Comparison of ENCODE assay signal across 28 mouse cellular contexts in genomic region chr8:93975358-93975757, GRCm38 (mm10). TPM values are rescaled to one million over a fixed set of nuclear protein-coding genes. Genes with fewer than 3 reads are reported as not detected.
DNase-seq lines count a peak whose midpoint lies in the region; ATAC-seq lines count a peak whose summit lies in the region.
"Had no signal": no experiment of that assay in that cellular context is flagged by ENCODE, and none has a peak within 500 bp of the region (broad histone marks: within the 10 kb centered on the region; RNA-seq: fewer than 3 reads in every experiment).

No protein-coding gene starts in this region.

- no peak overlapping the region for H3K4me3 ChIP-seq in intestine, embryonic 15.5 days (replicated peaks)
- H3K4me3 ChIP-seq in intestine, embryonic 16.5 days (ENCODE audit: low read length), result no peak overlapping the region
- no peak overlapping the region for H3K4me3 ChIP-seq in liver, embryonic 16.5 days (ENCODE audit: low read depth, low read length)
- H3K4me3 ChIP-seq: embryonic facial prominence, embryonic 10.5 days; embryonic facial prominence, embryonic 15.5 days; forebrain, embryonic 12.5 days; hindbrain, embryonic 13.5 days; kidney, embryonic 15.5 days; limb, embryonic 10.5 days; limb, embryonic 15.5 days; myocyte; neural tube, embryonic 12.5 days had no signal

- no peak overlapping the region for H3K9ac ChIP-seq in intestine, embryonic 15.5 days
- no peak overlapping the region for H3K9ac ChIP-seq in intestine, embryonic 16.5 days (ENCODE audit: low read depth, low read length)
- no peak overlapping the region for H3K9ac ChIP-seq in liver, embryonic 16.5 days (ENCODE audit: low read depth, low read length)
- H3K9ac ChIP-seq: embryonic facial prominence, embryonic 15.5 days; forebrain, embryonic 12.5 days; forebrain, postnatal 0 days; hindbrain, embryonic 13.5 days; kidney, embryonic 15.5 days; limb, embryonic 15.5 days; neural tube, embryonic 12.5 days had no signal

- 82% methylated on average over 2 of the region's 2 CpGs for WGBS in intestine, embryonic 15.5 days
- WGBS in intestine, embryonic 16.5 days, result 80% methylated on average over 2 of the region's 2 CpGs
- 77% methylated on average over 2 of the region's 2 CpGs for WGBS in liver, embryonic 16.5 days (ENCODE audit: insufficient replicate concordance)

- H3K36me3 ChIP-seq in intestine, embryonic 15.5 days, result peaks cover 53% of the 10 kb centered on the region
- peaks cover 32% of the 10 kb centered on the region for H3K36me3 ChIP-seq in intestine, embryonic 16.5 days (ENCODE audit: control insufficient read depth, insufficient read depth, low read length)
- peaks cover 75% of the 10 kb centered on the region for H3K36me3 ChIP-seq in liver, embryonic 16.5 days (ENCODE audit: control insufficient read depth, insufficient read depth)

- no peaks in the 10 kb centered on the region for H3K4me1 ChIP-seq in intestine, embryonic 15.5 days (replicated peaks)
- H3K4me1 ChIP-seq in intestine, embryonic 16.5 days (ENCODE audit: control insufficient read depth, insufficient read depth, low read length), result peaks cover 10% of the 10 kb centered on the region; the same call in 1 of the 2 replicates
- no peaks in the 10 kb centered on the region; the same call in 1 of the 2 replicates for H3K4me1 ChIP-seq in liver, embryonic 16.5 days (ENCODE audit: control insufficient read depth, low read depth, low read length)
- H3K4me1 ChIP-seq: embryonic facial prominence, embryonic 10.5 days; embryonic facial prominence, embryonic 15.5 days; forebrain, embryonic 12.5 days; hindbrain, embryonic 13.5 days; kidney, embryonic 15.5 days; limb, embryonic 10.5 days; limb, embryonic 15.5 days; neural tube, embryonic 12.5 days had no signal

- peak; percentile 23 to 43 for DNase-seq in kidney, adult 8-10 months
- no peak for DNase-seq in kidney, postnatal 4 days
- DNase-seq in adrenal gland, adult 18-20 months (ENCODE audit: low spot score in 2 of 2), result no peak
- DNase-seq in B cell, adult 2 months, result no peak
- DNase-seq: cerebellum, adult 8-10 months; cerebellum, postnatal 25 days; forebrain, postnatal 0 days; heart, postnatal 4 days; layer of hippocampus, postnatal 36 days; right cerebral cortex, adult 18-20 months; thymus, adult 18-20 months; thymus, postnatal 36 days had no signal

- H3K27me3 ChIP-seq in intestine, embryonic 15.5 days (replicated peaks), result no peaks in the 10 kb centered on the region
- no peaks in the 10 kb centered on the region for H3K27me3 ChIP-seq in intestine, embryonic 16.5 days (replicated peaks; ENCODE audit: control insufficient read depth, insufficient read depth, low read length)
- no peaks in the 10 kb centered on the region for H3K27me3 ChIP-seq in liver, embryonic 16.5 days (ENCODE audit: control insufficient read depth, insufficient read depth, low read depth, low read length)
- H3K27me3 ChIP-seq: embryonic facial prominence, embryonic 15.5 days; forebrain, embryonic 12.5 days; hindbrain, embryonic 13.5 days; kidney, embryonic 15.5 days; limb, embryonic 15.5 days; neural tube, embryonic 12.5 days had no signal

- H3K9me3 ChIP-seq in intestine, embryonic 15.5 days, result no peaks in the 10 kb centered on the region
- no peaks in the 10 kb centered on the region for H3K9me3 ChIP-seq in intestine, embryonic 16.5 days (ENCODE audit: control insufficient read depth, low read length)
- no peaks in the 10 kb centered on the region for H3K9me3 ChIP-seq in liver, embryonic 16.5 days (replicated peaks; ENCODE audit: control insufficient read depth, low read length)
- H3K9me3 ChIP-seq: embryonic facial prominence, embryonic 10.5 days; embryonic facial prominence, embryonic 15.5 days; forebrain, embryonic 12.5 days; G1E; hindbrain, embryonic 13.5 days; kidney, embryonic 15.5 days; limb, embryonic 10.5 days; limb, embryonic 15.5 days; neural tube, embryonic 12.5 days had no signal

- no peak overlapping the region for H3K4me2 ChIP-seq in intestine, embryonic 15.5 days (replicated peaks)
- H3K4me2 ChIP-seq in intestine, embryonic 16.5 days (ENCODE audit: low read depth, low read length), result no peak overlapping the region
- H3K4me2 ChIP-seq in liver, embryonic 16.5 days (ENCODE audit: low read depth, low read length), result no peak overlapping the region
- H3K4me2 ChIP-seq: embryonic facial prominence, embryonic 15.5 days; forebrain, embryonic 12.5 days; heart, embryonic 11.5 days; hindbrain, embryonic 13.5 days; kidney, embryonic 15.5 days; limb, embryonic 15.5 days; midbrain, embryonic 11.5 days; neural tube, embryonic 12.5 days had no signal

- H3K27ac ChIP-seq in intestine, embryonic 15.5 days, result no peak overlapping the region; the same call in 1 of the 2 replicates
- H3K27ac ChIP-seq in intestine, embryonic 16.5 days (ENCODE audit: low read length), result peak overlapping the region; percentile 78
- H3K27ac ChIP-seq in liver, embryonic 16.5 days (ENCODE audit: low read length), result peak overlapping the region; percentile 44
- H3K27ac ChIP-seq: embryonic facial prominence, embryonic 10.5 days; embryonic facial prominence, embryonic 15.5 days; forebrain, embryonic 12.5 days; hindbrain, embryonic 13.5 days; kidney, embryonic 15.5 days; limb, embryonic 10.5 days; limb, embryonic 15.5 days; neural tube, embryonic 12.5 days had no signal

- peak; percentile 38; the same call in 1 of the 2 replicates for ATAC-seq in intestine, embryonic 15.5 days
- ATAC-seq in intestine, embryonic 16.5 days, result peak; percentile 38
- ATAC-seq in liver, embryonic 16.5 days (ENCODE audit: low read depth), result no peak
- ATAC-seq: forebrain, postnatal 0 days; midbrain, embryonic 16.5 days had no signal

RNA-seq across cellular contexts. Expression of gene Amfr, which starts 37.3 kb away (rescaled TPM):
- polyA plus RNA-seq in intestine, embryonic 15.5 days (2015; fragmentation: Nextera tagmentation; extraction: Ambion mirVana), result 47.5 and 51.7 TPM in 2 replicates
- 27.8 and 36.4 TPM in 2 replicates for polyA plus RNA-seq in intestine, embryonic 16.5 days (2015; fragmentation: Nextera tagmentation; extraction: Ambion mirVana)
- polyA plus RNA-seq in liver, embryonic 16.5 days (2015; fragmentation: Nextera tagmentation; extraction: Ambion mirVana), result 31.5 and 38.6 TPM in 2 replicates
- total RNA-seq in adrenal gland, adult 18-20 months (2021), result 100 to 1,000 TPM; 174 to 283 TPM

Comparison
In these comparisons a context has a peak if more than half of its experiments do, and no peak if none do; other contexts are left out.
1. DNase-seq: peak in kidney, adult 8-10 months (2 of 2); none in kidney, postnatal 4 days (0 of 2), adrenal gland, adult 18-20 months (0 of 2) and B cell, adult 2 months (0 of 2).